Mouse (Mus musculus): ENCODE measurements at regions not wholly inside any gene's neighbourhood (a gene's known extent, or its start where the extent isn't known, plus 50 kb on each side); places are given as distances from the start of the nearest gene placed in this dataset.
A peak's percentile ranks its signal among the peaks of the same experiment; 100 is the strongest.

- no peak overlapping the region for H3K4me2 ChIP-seq (ENCODE audit: low read depth)
- no peak overlapping the region for H3K9ac ChIP-seq (replicated peaks)
- no peaks in the 10 kb centered on the region for H3K4me1 ChIP-seq (replicated peaks; ENCODE audit: control insufficient read depth in 2 of 2, insufficient read depth in 2 of 2, low read length in 1 of 2)
- H3K9me3 ChIP-seq (ENCODE audit: control insufficient read depth, low read length): no peaks in the 10 kb centered on the region
- no peak overlapping the region for H3K4me3 ChIP-seq (ENCODE audit: insufficient read depth in 1 of 2, low read depth in 2 of 2, low read length in 2 of 2)
- ATAC-seq (ENCODE audit: insufficient read depth): no peak
- no peak for DNase-seq (ENCODE audit: low read depth in 3 of 3, low spot score in 3 of 3)
- H3K36me3 ChIP-seq (replicated peaks; ENCODE audit: control insufficient read depth, insufficient read depth, low read depth): no peaks in the 10 kb centered on the region
- H3K27me3 ChIP-seq (ENCODE audit: control insufficient read depth, insufficient read depth, low read length): no peaks in the 10 kb centered on the region
- no peak overlapping the region for H3K27ac ChIP-seq
- TF ChIP-seq CTCF (IDR thresholded peaks at IDR 0.05; ENCODE audit: low read depth) (peak; percentile 63), EP300 (IDR thresholded peaks at IDR 0.05; ENCODE audit: low read depth) (no peak)
- WGBS (ENCODE audit: insufficient replicate concordance): 6% methylated on average over 3 of the region's 3 CpGs
Measured at GRCm38 (mm10) chr9:25655767-25656513, 174.6 kb downstream of the Eepd1 start.

- WGBS (ENCODE audit: insufficient replicate concordance): 60% methylated on average over 3 of the region's 3 CpGs
- DNase-seq (ENCODE audit: low read depth in 3 of 3, low spot score in 3 of 3): no peak
- no peaks in the 10 kb centered on the region for H3K4me1 ChIP-seq (replicated peaks; ENCODE audit: control insufficient read depth in 2 of 2, insufficient read depth in 2 of 2, low read length in 1 of 2)
- no peak overlapping the region for H3K9ac ChIP-seq (replicated peaks)
- H3K4me3 ChIP-seq (ENCODE audit: insufficient read depth in 1 of 2, low read depth in 2 of 2, low read length in 2 of 2): no peak overlapping the region
- H3K36me3 ChIP-seq (replicated peaks; ENCODE audit: control insufficient read depth, insufficient read depth, low read depth): no peaks in the 10 kb centered on the region
- ATAC-seq (ENCODE audit: insufficient read depth): no peak
- H3K27ac ChIP-seq: no peak overlapping the region
- TF ChIP-seq EP300 (IDR thresholded peaks at IDR 0.05; ENCODE audit: low read depth) (no peak), CTCF (IDR thresholded peaks at IDR 0.05; ENCODE audit: low read depth) (no peak)
- H3K4me2 ChIP-seq (ENCODE audit: low read depth): no peak overlapping the region
- no peaks in the 10 kb centered on the region for H3K27me3 ChIP-seq (ENCODE audit: control insufficient read depth, insufficient read depth, low read length)
- H3K9me3 ChIP-seq (ENCODE audit: control insufficient read depth, low read length): no peaks in the 10 kb centered on the region
Measured at GRCm38 (mm10) chr9:25656534-25656933, 175.2 kb downstream of the Eepd1 start.

GRCm38 (mm10) chr9:25683635-25684333, 202.4 kb downstream of the Eepd1 start:
- Histone ChIP-seq H3K4me2 (ENCODE audit: low read depth) (no peak overlapping the region), H3K27me3 (ENCODE audit: control insufficient read depth, insufficient read depth, low read length) (no peaks in the 10 kb centered on the region), H3K9ac (replicated peaks) (no peak overlapping the region), H3K4me3 (ENCODE audit: insufficient read depth in 1 of 2, low read depth in 2 of 2, low read length in 2 of 2) (no peak overlapping the region), H3K36me3 (replicated peaks; ENCODE audit: control insufficient read depth, insufficient read depth, low read depth) (no peaks in the 10 kb centered on the region), H3K4me1 (replicated peaks; ENCODE audit: control insufficient read depth in 2 of 2, insufficient read depth in 2 of 2, low read length in 1 of 2) (no peaks in the 10 kb centered on the region), H3K27ac (no peak overlapping the region), H3K9me3 (ENCODE audit: control insufficient read depth, low read length) (no peaks in the 10 kb centered on the region)
- TF ChIP-seq CTCF (IDR thresholded peaks at IDR 0.05; ENCODE audit: low read depth) (no peak), EP300 (IDR thresholded peaks at IDR 0.05; ENCODE audit: low read depth) (no peak)
- no peak for DNase-seq (ENCODE audit: low read depth in 3 of 3, low spot score in 3 of 3)
- 48% methylated on average over 4 of the region's 4 CpGs for WGBS (ENCODE audit: insufficient replicate concordance)
- ATAC-seq (ENCODE audit: insufficient read depth): no peak

GRCm38 (mm10) chr9:25693632-25694031, 212.3 kb downstream of the Eepd1 start:
- no peak overlapping the region for H3K4me2 ChIP-seq (ENCODE audit: low read depth)
- H3K9me3 ChIP-seq (ENCODE audit: control insufficient read depth, low read length): no peaks in the 10 kb centered on the region
- ATAC-seq (ENCODE audit: insufficient read depth): no peak
- H3K4me3 ChIP-seq (ENCODE audit: insufficient read depth in 1 of 2, low read depth in 2 of 2, low read length in 2 of 2): no peak overlapping the region
- no peaks in the 10 kb centered on the region for H3K36me3 ChIP-seq (replicated peaks; ENCODE audit: control insufficient read depth, insufficient read depth, low read depth)
- H3K4me1 ChIP-seq (replicated peaks; ENCODE audit: control insufficient read depth in 2 of 2, insufficient read depth in 2 of 2, low read length in 1 of 2): no peaks in the 10 kb centered on the region
- no peak for DNase-seq (ENCODE audit: low read depth in 3 of 3, low spot score in 3 of 3)
- TF ChIP-seq EP300 (IDR thresholded peaks at IDR 0.05; ENCODE audit: low read depth): no peak
- TF ChIP-seq CTCF (IDR thresholded peaks at IDR 0.05; ENCODE audit: low read depth): no peak; the same call in 1 of the 2 replicates
- H3K9ac ChIP-seq (replicated peaks): no peak overlapping the region
- H3K27ac ChIP-seq: no peak overlapping the region
- 34% methylated on average over 5 of the region's 5 CpGs for WGBS (ENCODE audit: insufficient replicate concordance)
- no peaks in the 10 kb centered on the region for H3K27me3 ChIP-seq (ENCODE audit: control insufficient read depth, insufficient read depth, low read length)

- TF ChIP-seq EP300 (IDR thresholded peaks at IDR 0.05; ENCODE audit: low read depth): no peak
- no peak for TF ChIP-seq CTCF (IDR thresholded peaks at IDR 0.05; ENCODE audit: low read depth)
- Histone ChIP-seq H3K27ac (no peak overlapping the region), H3K4me3 (ENCODE audit: insufficient read depth in 1 of 2, low read depth in 2 of 2, low read length in 2 of 2) (no peak overlapping the region), H3K9me3 (ENCODE audit: control insufficient read depth, low read length) (no peaks in the 10 kb centered on the region), H3K4me2 (ENCODE audit: low read depth) (no peak overlapping the region), H3K36me3 (replicated peaks; ENCODE audit: control insufficient read depth, insufficient read depth, low read depth) (no peaks in the 10 kb centered on the region), H3K27me3 (ENCODE audit: control insufficient read depth, insufficient read depth, low read length) (no peaks in the 10 kb centered on the region), H3K4me1 (replicated peaks; ENCODE audit: control insufficient read depth in 2 of 2, insufficient read depth in 2 of 2, low read length in 1 of 2) (no peaks in the 10 kb centered on the region), H3K9ac (replicated peaks) (no peak overlapping the region)
- ATAC-seq (ENCODE audit: insufficient read depth) (no peak), DNase-seq (ENCODE audit: low read depth in 3 of 3, low spot score in 3 of 3) (no peak)
- WGBS (ENCODE audit: insufficient replicate concordance): 34% methylated on average over 3 of the region's 3 CpGs
Measured at GRCm38 (mm10) chr9:25695018-25695417, 213.7 kb downstream of the Eepd1 start.

Data from liver, embryonic 14.5 days (tissue).